In the genomic region with DNA sequence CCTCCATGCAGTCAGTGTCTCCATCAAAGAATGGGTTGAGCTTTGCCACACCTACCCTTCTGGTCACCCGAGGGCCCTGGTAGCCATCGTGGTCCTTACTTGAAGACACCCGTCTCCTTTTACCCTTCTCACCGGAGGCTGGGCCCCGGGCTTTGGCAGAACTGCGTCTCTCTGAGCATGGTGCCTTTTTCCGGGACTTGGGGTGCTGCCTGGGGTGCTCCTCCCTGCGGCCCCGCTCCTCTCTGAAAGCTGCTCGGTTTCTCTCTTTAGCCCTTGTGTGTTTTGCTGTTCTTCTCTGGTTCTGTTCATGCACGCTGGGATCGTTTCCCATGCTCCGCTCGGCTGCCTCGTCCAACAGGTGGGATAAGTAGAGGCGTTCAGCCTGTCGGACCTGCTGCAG, we compare ENCODE assay signal across 23 mouse cellular contexts. TPM values are rescaled to one million over a fixed set of nuclear protein-coding genes. Genes with fewer than 3 reads are reported as not detected.
DNase-seq lines count a peak whose midpoint lies in the region; ATAC-seq lines count a peak whose summit lies in the region.
"Had no signal": no experiment of that assay in that cellular context is flagged by ENCODE, and none has a peak within 500 bp of the region (broad histone marks: within the 10 kb centered on the region; RNA-seq: fewer than 3 reads in every experiment).

No protein-coding gene starts in this region.

- H3K4me2 ChIP-seq in embryonic facial prominence, embryonic 13.5 days, result no peak overlapping the region
- no peak overlapping the region for H3K4me2 ChIP-seq in heart, embryonic 11.5 days
- no peak overlapping the region for H3K4me2 ChIP-seq in midbrain, embryonic 11.5 days
- no peak overlapping the region for H3K4me2 ChIP-seq in midbrain, embryonic 16.5 days (ENCODE audit: low read length)
- H3K4me2 ChIP-seq in embryonic facial prominence, embryonic 14.5 days (ENCODE audit: low read depth, low read length), result no peak overlapping the region
- H3K4me2 ChIP-seq in forebrain, embryonic 14.5 days (ENCODE audit: low read length), result no peak overlapping the region
- H3K4me2 ChIP-seq: forebrain, embryonic 13.5 days; hindbrain, embryonic 12.5 days; hindbrain, embryonic 15.5 days had no signal

- peaks cover 30% of the 10 kb centered on the region for H3K4me1 ChIP-seq in embryonic facial prominence, embryonic 13.5 days
- peaks cover 8% of the 10 kb centered on the region for H3K4me1 ChIP-seq in embryonic facial prominence, embryonic 10.5 days
- no peaks in the 10 kb centered on the region for H3K4me1 ChIP-seq in heart, embryonic 11.5 days (ENCODE audit: control insufficient read depth, insufficient read depth, low read length)
- no peaks in the 10 kb centered on the region for H3K4me1 ChIP-seq in midbrain, embryonic 11.5 days (ENCODE audit: control insufficient read depth, insufficient read depth, low read length)
- H3K4me1 ChIP-seq in midbrain, embryonic 16.5 days (ENCODE audit: control insufficient read depth, insufficient read depth, low read length), result no peaks in the 10 kb centered on the region; the same call in 1 of the 2 replicates
- peaks cover 3% of the 10 kb centered on the region for H3K4me1 ChIP-seq in embryonic facial prominence, embryonic 14.5 days (ENCODE audit: control insufficient read depth, insufficient read depth, low read length)
- no peaks in the 10 kb centered on the region for H3K4me1 ChIP-seq in forebrain, embryonic 14.5 days (ENCODE audit: control insufficient read depth, insufficient read depth, low read length)
- H3K4me1 ChIP-seq: heart, embryonic 10.5 days had no signal

- no peak for ATAC-seq in embryonic facial prominence, embryonic 13.5 days (ENCODE audit: insufficient number of reproducible peaks, insufficient read depth, low FRiP score, low TSS enrichment, low read depth)
- no peak for ATAC-seq in heart, embryonic 11.5 days (replicated peaks; ENCODE audit: insufficient number of reproducible peaks, low FRiP score, low TSS enrichment)
- ATAC-seq in midbrain, embryonic 11.5 days (ENCODE audit: low FRiP score), result no peak
- no peak for ATAC-seq in midbrain, embryonic 16.5 days
- ATAC-seq in embryonic facial prominence, embryonic 14.5 days (ENCODE audit: low read depth), result no peak
- no peak for ATAC-seq in forebrain, embryonic 14.5 days
- ATAC-seq: activated CD4-positive, CD25-positive, alpha-beta regulatory T cell, adult 4 months; forebrain, embryonic 13.5 days; forebrain, postnatal 0 days had no signal

- peaks cover 43% of the 10 kb centered on the region for H3K36me3 ChIP-seq in embryonic facial prominence, embryonic 13.5 days
- peaks cover 61% of the 10 kb centered on the region for H3K36me3 ChIP-seq in embryonic facial prominence, embryonic 10.5 days (replicated peaks)
- peaks cover 5% of the 10 kb centered on the region; the same call in 1 of the 2 replicates for H3K36me3 ChIP-seq in heart, embryonic 11.5 days (ENCODE audit: control insufficient read depth, insufficient read depth, low read length)
- H3K36me3 ChIP-seq in midbrain, embryonic 11.5 days (ENCODE audit: control insufficient read depth, insufficient read depth, low read length), result no peaks in the 10 kb centered on the region
- H3K36me3 ChIP-seq in midbrain, embryonic 16.5 days (ENCODE audit: control insufficient read depth, insufficient read depth, low read length), result no peaks in the 10 kb centered on the region
- H3K36me3 ChIP-seq in embryonic facial prominence, embryonic 14.5 days (ENCODE audit: control insufficient read depth, insufficient read depth, low read length), result peaks cover 35% of the 10 kb centered on the region
- H3K36me3 ChIP-seq in forebrain, embryonic 14.5 days (ENCODE audit: control insufficient read depth, insufficient read depth, low read length), result peaks cover 13% of the 10 kb centered on the region; the same call in 1 of the 2 replicates
- H3K36me3 ChIP-seq: hindbrain, embryonic 15.5 days had no signal

- H3K27me3 ChIP-seq in embryonic facial prominence, embryonic 13.5 days, result no peaks in the 10 kb centered on the region
- H3K27me3 ChIP-seq in embryonic facial prominence, embryonic 10.5 days (replicated peaks; ENCODE audit: low read depth, poor library complexity, severe bottlenecking), result no peaks in the 10 kb centered on the region
- no peaks in the 10 kb centered on the region for H3K27me3 ChIP-seq in heart, embryonic 11.5 days (ENCODE audit: control insufficient read depth, insufficient read depth, low read length)
- H3K27me3 ChIP-seq in midbrain, embryonic 11.5 days (ENCODE audit: control insufficient read depth, insufficient read depth, low read length), result no peaks in the 10 kb centered on the region
- H3K27me3 ChIP-seq in midbrain, embryonic 16.5 days (ENCODE audit: control insufficient read depth, insufficient read depth, low read depth, low read length), result no peaks in the 10 kb centered on the region
- no peaks in the 10 kb centered on the region for H3K27me3 ChIP-seq in embryonic facial prominence, embryonic 14.5 days (replicated peaks; ENCODE audit: control insufficient read depth, insufficient read depth, low read length)
- no peaks in the 10 kb centered on the region for H3K27me3 ChIP-seq in forebrain, embryonic 14.5 days (replicated peaks; ENCODE audit: control insufficient read depth, insufficient read depth, low read length)
- H3K27me3 ChIP-seq: forebrain, embryonic 13.5 days; hindbrain, embryonic 12.5 days; hindbrain, embryonic 15.5 days had no signal

- no peak for DNase-seq in embryonic facial prominence, embryonic 10.5 days (ENCODE audit: low spot score)
- peak; percentile 91 for DNase-seq in heart, adult 11 months
- peak; percentile 66 for DNase-seq in midbrain, embryonic 11.5 days (ENCODE audit: low spot score, missing footprints)
- peak; percentile 55 for DNase-seq in embryonic facial prominence, embryonic 14.5 days (ENCODE audit: low spot score)
- no peak for DNase-seq in forebrain, embryonic 14.5 days (ENCODE audit: low spot score)
- DNase-seq: adrenal gland, adult 8-10 months; adrenal gland, postnatal 25 days; cerebellum, adult 11-12 months; cerebellum, adult 8-10 months; cerebellum, postnatal 10 days; cerebellum, postnatal 36 days; embryo, embryonic 11 days; forebrain, postnatal 0 days; heart, adult 2 months had no signal

- H3K9me3 ChIP-seq in embryonic facial prominence, embryonic 13.5 days, result 0 out of 2 replicates have a peak, but pooled peaks cover 5% of the 10 kb centered on the region
- 0 out of 2 replicates have a peak, but pooled peaks cover 6% of the 10 kb centered on the region for H3K9me3 ChIP-seq in embryonic facial prominence, embryonic 10.5 days
- no peaks in the 10 kb centered on the region for H3K9me3 ChIP-seq in heart, embryonic 11.5 days (replicated peaks; ENCODE audit: control insufficient read depth, low read length)
- no peaks in the 10 kb centered on the region for H3K9me3 ChIP-seq in midbrain, embryonic 11.5 days (ENCODE audit: control insufficient read depth, low read length)
- no peaks in the 10 kb centered on the region for H3K9me3 ChIP-seq in midbrain, embryonic 16.5 days (replicated peaks; ENCODE audit: control insufficient read depth, low read length, poor library complexity, severe bottlenecking)
- H3K9me3 ChIP-seq in embryonic facial prominence, embryonic 14.5 days (ENCODE audit: control insufficient read depth, low read length), result no peaks in the 10 kb centered on the region
- no peaks in the 10 kb centered on the region for H3K9me3 ChIP-seq in forebrain, embryonic 14.5 days (replicated peaks; ENCODE audit: control insufficient read depth, low read length)
- H3K9me3 ChIP-seq: heart, embryonic 10.5 days; hindbrain, embryonic 12.5 days; hindbrain, embryonic 15.5 days had no signal

- H3K4me3 ChIP-seq in embryonic facial prominence, embryonic 13.5 days, result no peak overlapping the region
- no peak overlapping the region for H3K4me3 ChIP-seq in embryonic facial prominence, embryonic 10.5 days
- H3K4me3 ChIP-seq in heart, embryonic 11.5 days (ENCODE audit: low read depth, low read length), result no peak overlapping the region
- no peak overlapping the region for H3K4me3 ChIP-seq in midbrain, embryonic 11.5 days (ENCODE audit: low read depth, low read length)
- no peak overlapping the region for H3K4me3 ChIP-seq in midbrain, embryonic 16.5 days (ENCODE audit: low read depth, low read length)
- H3K4me3 ChIP-seq in embryonic facial prominence, embryonic 14.5 days (ENCODE audit: low read depth, low read length), result no peak overlapping the region
- no peak overlapping the region for H3K4me3 ChIP-seq in forebrain, embryonic 14.5 days (ENCODE audit: low read depth, low read length)
- H3K4me3 ChIP-seq: forebrain, embryonic 10.5 days; forebrain, embryonic 13.5 days; heart, adult 2 months; heart, embryonic 10.5 days; hindbrain, embryonic 12.5 days; hindbrain, embryonic 15.5 days had no signal

- H3K27ac ChIP-seq in embryonic facial prominence, embryonic 13.5 days, result peak overlapping the region; percentile 39; the same call in 1 of the 2 replicates
- H3K27ac ChIP-seq in embryonic facial prominence, embryonic 10.5 days (replicated peaks), result no peak overlapping the region
- H3K27ac ChIP-seq in heart, embryonic 11.5 days (ENCODE audit: low read depth, low read length), result no peak overlapping the region
- H3K27ac ChIP-seq in midbrain, embryonic 11.5 days (ENCODE audit: low read depth, low read length), result no peak overlapping the region
- no peak overlapping the region for H3K27ac ChIP-seq in midbrain, embryonic 16.5 days (ENCODE audit: low read length)
- peak overlapping the region; percentile 21; the same call in 1 of the 2 replicates for H3K27ac ChIP-seq in embryonic facial prominence, embryonic 14.5 days (replicated peaks; ENCODE audit: low read depth, low read length)
- H3K27ac ChIP-seq in forebrain, embryonic 14.5 days (ENCODE audit: low read depth, low read length), result no peak overlapping the region
- H3K27ac ChIP-seq: forebrain, embryonic 10.5 days; forebrain, embryonic 13.5 days; heart, embryonic 10.5 days; hindbrain, embryonic 12.5 days; hindbrain, embryonic 15.5 days had no signal

- WGBS in embryonic facial prominence, embryonic 13.5 days, result 82% methylated on average over 17 of the region's 17 CpGs
- WGBS in embryonic facial prominence, embryonic 10.5 days, result 88% methylated on average over 17 of the region's 17 CpGs
- 83% methylated on average over 17 of the region's 17 CpGs for WGBS in heart, embryonic 11.5 days (ENCODE audit: insufficient replicate concordance)
- WGBS in midbrain, embryonic 11.5 days, result 94% methylated on average over 17 of the region's 17 CpGs
- 91% methylated on average over 17 of the region's 17 CpGs for WGBS in midbrain, embryonic 16.5 days
- WGBS in embryonic facial prominence, embryonic 14.5 days, result 79% methylated on average over 17 of the region's 17 CpGs
- 90% methylated on average over 17 of the region's 17 CpGs for WGBS in forebrain, embryonic 14.5 days

- H3K9ac ChIP-seq in embryonic facial prominence, embryonic 13.5 days, result 0 out of 2 replicates have a peak overlapping the region, but pooled peaks have one; percentile 12
- H3K9ac ChIP-seq in heart, embryonic 11.5 days (ENCODE audit: low read depth, low read length), result no peak overlapping the region
- H3K9ac ChIP-seq in midbrain, embryonic 11.5 days (ENCODE audit: low read length), result no peak overlapping the region
- no peak overlapping the region for H3K9ac ChIP-seq in midbrain, embryonic 16.5 days (ENCODE audit: low read depth, low read length)
- H3K9ac ChIP-seq in embryonic facial prominence, embryonic 14.5 days (ENCODE audit: low read depth, low read length), result no peak overlapping the region
- H3K9ac ChIP-seq in forebrain, embryonic 14.5 days (ENCODE audit: low read length), result no peak overlapping the region
- H3K9ac ChIP-seq: forebrain, embryonic 13.5 days; forebrain, postnatal 0 days; hindbrain, embryonic 12.5 days; hindbrain, embryonic 15.5 days had no signal

RNA-seq across cellular contexts. Expression of gene Cep295nl, which starts 8.9 kb away (rescaled TPM):
- polyA plus RNA-seq in embryonic facial prominence, embryonic 13.5 days (2015; fragmentation: Nextera tagmentation; extraction: Ambion mirVana), result 0.58 and 0.74 TPM in 2 replicates
- 0.13 and 0.56 TPM in 2 replicates for polyA plus RNA-seq in embryonic facial prominence, embryonic 10.5 days (2016; fragmentation: Nextera tagmentation; extraction: Ambion mirVana)
- polyA plus RNA-seq in heart, embryonic 11.5 days (2014; fragmentation: Nextera tagmentation; extraction: Ambion mirVana), result 0.18 and 0.31 TPM in 2 replicates
- 0.23 and 0.40 TPM in 2 replicates for polyA plus RNA-seq in midbrain, embryonic 11.5 days (2014; fragmentation: Nextera tagmentation; extraction: Ambion mirVana)
- polyA plus RNA-seq in midbrain, embryonic 16.5 days (2015; fragmentation: Nextera tagmentation; extraction: Ambion mirVana), result 0.10 and 0.15 TPM in 2 replicates
- polyA plus RNA-seq in embryonic facial prominence, embryonic 14.5 days (2014; fragmentation: Nextera tagmentation; extraction: Ambion mirVana), result 0.63 and 1.2 TPM in 2 replicates
- 0.11 TPM in 2 replicates for polyA plus RNA-seq in forebrain, embryonic 14.5 days (2014; fragmentation: Nextera tagmentation; extraction: Ambion mirVana)

RNA-seq across cellular contexts. Expression of gene Timp2, which starts 22.1 kb away (rescaled TPM):
- polyA plus RNA-seq in embryonic facial prominence, embryonic 13.5 days (2015; fragmentation: Nextera tagmentation; extraction: Ambion mirVana), result 117 and 132 TPM in 2 replicates
- 40.0 and 46.9 TPM in 2 replicates for polyA plus RNA-seq in embryonic facial prominence, embryonic 10.5 days (2016; fragmentation: Nextera tagmentation; extraction: Ambion mirVana)
- 46.0 and 50.8 TPM in 2 replicates for polyA plus RNA-seq in heart, embryonic 11.5 days (2014; fragmentation: Nextera tagmentation; extraction: Ambion mirVana)
- polyA plus RNA-seq in midbrain, embryonic 11.5 days (2014; fragmentation: Nextera tagmentation; extraction: Ambion mirVana), result 40.1 and 42.8 TPM in 2 replicates
- polyA plus RNA-seq in midbrain, embryonic 16.5 days (2015; fragmentation: Nextera tagmentation; extraction: Ambion mirVana), result 83.6 and 98.8 TPM in 2 replicates
- 182 and 196 TPM in 2 replicates for polyA plus RNA-seq in embryonic facial prominence, embryonic 14.5 days (2014; fragmentation: Nextera tagmentation; extraction: Ambion mirVana)
- 62.9 and 71.7 TPM in 2 replicates for polyA plus RNA-seq in forebrain, embryonic 14.5 days (2014; fragmentation: Nextera tagmentation; extraction: Ambion mirVana)

RNA-seq across cellular contexts. Expression of gene Usp36, which starts 43.4 kb away (rescaled TPM):
- polyA plus RNA-seq in embryonic facial prominence, embryonic 13.5 days (2015; fragmentation: Nextera tagmentation; extraction: Ambion mirVana), result 22.8 and 24.0 TPM in 2 replicates
- polyA plus RNA-seq in embryonic facial prominence, embryonic 10.5 days (2016; fragmentation: Nextera tagmentation; extraction: Ambion mirVana), result 24.1 and 24.2 TPM in 2 replicates
- 10.7 and 11.1 TPM in 2 replicates for polyA plus RNA-seq in heart, embryonic 11.5 days (2014; fragmentation: Nextera tagmentation; extraction: Ambion mirVana)
- 8.7 and 9.0 TPM in 2 replicates for polyA plus RNA-seq in midbrain, embryonic 11.5 days (2014; fragmentation: Nextera tagmentation; extraction: Ambion mirVana)
- 17.7 and 18.8 TPM in 2 replicates for polyA plus RNA-seq in midbrain, embryonic 16.5 days (2015; fragmentation: Nextera tagmentation; extraction: Ambion mirVana)
- polyA plus RNA-seq in embryonic facial prominence, embryonic 14.5 days (2014; fragmentation: Nextera tagmentation; extraction: Ambion mirVana), result 15.9 and 16.1 TPM in 2 replicates
- 7.1 and 8.7 TPM in 2 replicates for polyA plus RNA-seq in forebrain, embryonic 14.5 days (2014; fragmentation: Nextera tagmentation; extraction: Ambion mirVana)

Comparison
In these comparisons a context has a peak if more than half of its experiments do, and no peak if none do; other contexts are left out.
1. H3K27ac ChIP-seq: peak in embryonic facial prominence, embryonic 13.5 days (single experiment) and embryonic facial prominence, embryonic 14.5 days (single experiment); none in embryonic facial prominence, embryonic 10.5 days (single experiment), heart, embryonic 11.5 days (single experiment), midbrain, embryonic 11.5 days (single experiment), midbrain, embryonic 16.5 days (single experiment) and forebrain, embryonic 14.5 days (single experiment).
2. DNase-seq: peak in heart, adult 11 months (single experiment), midbrain, embryonic 11.5 days (single experiment) and embryonic facial prominence, embryonic 14.5 days (single experiment); none in embryonic facial prominence, embryonic 10.5 days (single experiment) and forebrain, embryonic 14.5 days (single experiment).